Mouse (Mus musculus) myocyte (in vitro differentiated cells): ENCODE measurements around the gene Agbl1. TPM values are rescaled to one million over a fixed set of nuclear protein-coding genes. Genes with fewer than 3 reads are reported as not detected.

ENCODE experiments used
- H3K27me3 ChIP-seq: one replicate; pipeline ENCODE4 v1.6.1; 2011; ENCODE audit not compliant: control insufficient read depth, insufficient read depth, insufficient read length
- H3K36me3 ChIP-seq: one replicate; pipeline ENCODE4 v1.6.1; 2011; ENCODE audit not compliant: control insufficient read depth, insufficient read depth
- H3K4me2 ChIP-seq: one replicate; pipeline ENCODE4 v1.6.1; 2011; ENCODE audit warnings: low read depth, control low read depth
- H3K4me3 ChIP-seq: one replicate; pipeline ENCODE4 v1.5.1; 2011; ENCODE audit warnings: mild to moderate bottlenecking, control low read depth, moderate library complexity
- H3K79me2 ChIP-seq: one replicate; pipeline ENCODE4 v1.6.1; 2011; ENCODE audit not compliant: control insufficient read depth, insufficient read depth
- H3ac ChIP-seq: one replicate; pipeline ENCODE4 v1.6.1; 2011; ENCODE audit not compliant: control insufficient read depth, insufficient read length
- CEBPB ChIP-seq: IDR thresholded peaks from 2 replicates; pipeline ENCODE4 v1.6.1; 2011; ENCODE audit warnings: mild to moderate bottlenecking, moderate library complexity; ENCODE audit not compliant: poor library complexity, insufficient read depth, severe bottlenecking
- E2F4 ChIP-seq: IDR thresholded peaks from one replicate; pipeline ENCODE4 v1.6.1; 2011; ENCODE audit warnings: mild to moderate bottlenecking, control low read depth, moderate library complexity; ENCODE audit not compliant: insufficient read depth
- MAX ChIP-seq: IDR thresholded peaks from one replicate; pipeline ENCODE4 v1.6.1; 2011; ENCODE audit warnings: low read depth, mild to moderate bottlenecking, control low read depth
- MYOD1 ChIP-seq, 3 experiments: IDR thresholded peaks; one replicate each; pipeline ENCODE4 v1.6.1; 2011; ENCODE audit warnings: control low read depth in 2 of 3, low read depth in 2 of 3, mild to moderate bottlenecking in 2 of 3, moderate library complexity in 1 of 3; ENCODE audit not compliant: insufficient read length in 2 of 3, control insufficient read depth in 1 of 3
- MYOG ChIP-seq, 3 experiments: IDR thresholded peaks; one replicate each; pipeline ENCODE4 v1.6.1; 2011; ENCODE audit warnings: control low read depth in 2 of 3, low read depth in 2 of 3, mild to moderate bottlenecking in 2 of 3; ENCODE audit not compliant: insufficient read length in 2 of 3, control insufficient read depth in 1 of 3, insufficient read depth in 1 of 3
- POLR2A ChIP-seq: IDR thresholded peaks from one replicate; pipeline ENCODE4 v1.6.1; 2011; ENCODE audit warnings: low read depth, mild to moderate bottlenecking, control low read depth, moderate library complexity; ENCODE audit not compliant: insufficient read length
- POLR2AphosphoS2 ChIP-seq: IDR thresholded peaks from one replicate; pipeline ENCODE4 v1.6.1; 2011; ENCODE audit warnings: low read depth, control low read depth; ENCODE audit not compliant: insufficient read length
- REST ChIP-seq: IDR thresholded peaks from one replicate; pipeline ENCODE4 v1.6.1; 2011; ENCODE audit warnings: mild to moderate bottlenecking, control low read depth, moderate library complexity; ENCODE audit not compliant: insufficient read depth, insufficient read length
- SRF ChIP-seq: IDR thresholded peaks from one replicate; pipeline ENCODE4 v1.6.1; 2011; ENCODE audit warnings: low read depth; ENCODE audit not compliant: control insufficient read depth, insufficient read length
- TCF12 ChIP-seq: IDR thresholded peaks from one replicate; pipeline ENCODE4 v1.6.1; 2011; ENCODE audit warnings: mild to moderate bottlenecking, control low read depth; ENCODE audit not compliant: poor library complexity, insufficient read depth, severe bottlenecking
- TCF3 ChIP-seq: IDR thresholded peaks from one replicate; pipeline ENCODE4 v1.6.1; 2011; ENCODE audit warnings: low read depth, control low read depth; ENCODE audit not compliant: insufficient read length
- USF1 ChIP-seq: IDR thresholded peaks from one replicate; pipeline ENCODE4 v1.6.1; 2011; ENCODE audit warnings: low read depth, mild to moderate bottlenecking, control low read depth, moderate library complexity
- polyA plus RNA-seq: library from polyadenylated mRNA; unstranded; fragments of >200 nt; fragmentation: generic; extraction: Trizol; gene quantifications from one replicate; pipeline ENCODE4 v1.2.1, GENCODE M21; 2012; ENCODE audit warnings: missing spikeins

Gene Agbl1
- polyA plus RNA-seq, 1 experiment: not detected

DNA sequence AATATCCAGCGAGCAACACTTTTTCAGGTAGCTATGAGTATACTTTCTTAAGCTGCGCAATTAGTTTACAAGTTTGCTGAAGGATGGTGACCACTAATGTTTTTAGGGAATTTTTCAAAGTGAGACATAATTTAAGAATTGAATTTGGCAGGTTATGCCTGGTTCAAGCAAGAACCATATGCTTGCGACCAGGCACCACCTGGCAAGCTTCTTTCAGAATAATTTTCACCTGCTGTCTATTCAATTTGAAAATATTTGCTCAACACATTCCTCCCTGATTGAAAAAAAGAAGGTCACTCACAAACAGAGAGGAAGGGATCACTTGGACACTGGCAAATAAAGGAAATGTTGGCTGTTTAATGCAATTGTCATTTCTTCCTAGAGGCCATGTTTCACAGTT is 779.9 kb downstream of the Agbl1 start:
- no peak overlapping the region for H3K4me2 ChIP-seq
- no peaks in the 10 kb centered on the region for H3K79me2 ChIP-seq
- H3K4me3 ChIP-seq: no peak overlapping the region
- H3K36me3 ChIP-seq: no peaks in the 10 kb centered on the region
- H3K27me3 ChIP-seq: no peaks in the 10 kb centered on the region
- TF ChIP-seq CEBPB (no peak), MAX (no peak), POLR2A (no peak), MYOG (IDR thresholded peaks at IDR 0.05; ENCODE audit: control insufficient read depth in 1 of 3, insufficient read depth in 1 of 3, insufficient read length in 2 of 3, low read depth in 2 of 3) (no peak), TCF3 (no peak), SRF (no peak), E2F4 (no peak), TCF12 (no peak), REST (no peak), USF1 (no peak), MYOD1 (IDR thresholded peaks at IDR 0.05; ENCODE audit: control insufficient read depth in 1 of 3, insufficient read length in 2 of 3, low read depth in 2 of 3) (no peak), POLR2AphosphoS2 (no peak)
- H3ac ChIP-seq: no peak overlapping the region

DNA sequence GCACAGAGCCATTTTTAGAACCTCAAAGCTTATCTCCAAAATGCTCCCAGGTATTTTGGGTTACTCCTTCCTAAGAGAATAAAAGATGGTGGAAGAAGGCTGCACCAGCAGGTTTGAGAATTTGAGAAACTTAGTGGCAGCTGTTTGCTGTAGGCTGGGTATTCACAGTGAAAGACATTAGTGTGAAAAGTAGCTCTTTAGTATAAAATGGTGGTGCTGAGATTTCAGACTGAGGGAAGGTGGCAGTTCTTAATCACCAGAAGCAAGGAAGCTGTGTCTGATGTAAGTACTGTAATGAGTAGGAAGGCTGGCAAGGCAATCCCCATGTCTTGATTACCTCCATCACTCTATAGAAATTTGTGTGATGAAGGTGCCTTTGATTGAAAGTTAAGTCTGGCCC is 799.3 kb downstream of the Agbl1 start:
- Histone ChIP-seq H3K4me2 (no peak overlapping the region), H3ac (no peak overlapping the region), H3K79me2 (no peaks in the 10 kb centered on the region), H3K4me3 (no peak overlapping the region), H3K36me3 (no peaks in the 10 kb centered on the region), H3K27me3 (no peaks in the 10 kb centered on the region)
- TF ChIP-seq E2F4 (no peak), MYOG (IDR thresholded peaks at IDR 0.05; ENCODE audit: control insufficient read depth in 1 of 3, insufficient read depth in 1 of 3, insufficient read length in 2 of 3, low read depth in 2 of 3) (no peak), TCF12 (no peak), TCF3 (no peak), POLR2AphosphoS2 (no peak), CEBPB (no peak), SRF (no peak), MAX (no peak), POLR2A (no peak)

DNA sequence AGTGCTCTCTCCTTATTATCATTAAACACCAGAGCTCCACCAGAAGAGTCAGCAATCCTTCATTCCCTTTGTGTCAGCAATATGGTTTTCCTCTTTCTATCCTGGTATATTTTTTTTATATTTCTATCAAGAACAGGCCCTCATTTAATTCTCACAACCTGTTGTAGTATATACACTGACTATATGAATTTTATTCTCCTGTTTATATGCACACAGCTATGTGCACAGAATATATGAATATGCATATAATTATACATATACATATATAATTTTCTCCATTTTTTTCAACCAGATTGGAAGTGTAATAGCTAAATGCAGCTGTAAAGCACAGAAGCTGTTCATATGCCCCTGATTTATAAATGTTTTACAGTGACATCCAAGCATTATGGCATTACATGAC is 846.3 kb downstream of the Agbl1 start:
- Histone ChIP-seq H3K27me3 (no peaks in the 10 kb centered on the region), H3ac (no peak overlapping the region), H3K36me3 (no peaks in the 10 kb centered on the region), H3K4me3 (no peak overlapping the region), H3K79me2 (no peaks in the 10 kb centered on the region), H3K4me2 (no peak overlapping the region)
- TF ChIP-seq POLR2A (no peak), USF1 (no peak), CEBPB (no peak), TCF3 (no peak)

DNA sequence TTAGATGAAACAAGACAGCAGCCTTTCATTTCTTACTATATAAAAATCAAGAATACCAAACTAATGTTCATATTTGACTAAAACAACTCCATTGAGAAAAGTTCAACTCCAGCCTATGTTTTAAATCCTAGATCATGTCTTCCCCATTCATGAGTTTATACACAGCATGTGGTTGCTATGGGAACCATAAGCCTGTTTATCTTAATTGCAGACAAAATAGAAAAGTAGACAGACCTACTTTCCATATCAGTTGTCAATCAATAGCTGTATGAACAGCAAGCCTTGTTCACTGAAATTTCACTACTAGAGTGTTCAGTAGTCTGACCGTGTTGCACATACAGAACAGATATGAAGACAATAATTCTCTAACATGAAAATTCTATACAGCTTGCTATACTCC is 857.6 kb downstream of the Agbl1 start:
- H3ac ChIP-seq: no peak overlapping the region
- H3K27me3 ChIP-seq: no peaks in the 10 kb centered on the region
- H3K36me3 ChIP-seq: no peaks in the 10 kb centered on the region
- no peaks in the 10 kb centered on the region for H3K79me2 ChIP-seq
- no peak overlapping the region for H3K4me2 ChIP-seq
- no peak for TF ChIP-seq MYOD1 (IDR thresholded peaks at IDR 0.05; ENCODE audit: control insufficient read depth in 1 of 3, insufficient read length in 2 of 3, low read depth in 2 of 3)
- no peak for TF ChIP-seq E2F4
- TF ChIP-seq TCF3: no peak
- no peak for TF ChIP-seq USF1
- no peak for TF ChIP-seq SRF
- no peak for TF ChIP-seq POLR2AphosphoS2
- no peak for TF ChIP-seq CEBPB
- no peak overlapping the region for H3K4me3 ChIP-seq

DNA sequence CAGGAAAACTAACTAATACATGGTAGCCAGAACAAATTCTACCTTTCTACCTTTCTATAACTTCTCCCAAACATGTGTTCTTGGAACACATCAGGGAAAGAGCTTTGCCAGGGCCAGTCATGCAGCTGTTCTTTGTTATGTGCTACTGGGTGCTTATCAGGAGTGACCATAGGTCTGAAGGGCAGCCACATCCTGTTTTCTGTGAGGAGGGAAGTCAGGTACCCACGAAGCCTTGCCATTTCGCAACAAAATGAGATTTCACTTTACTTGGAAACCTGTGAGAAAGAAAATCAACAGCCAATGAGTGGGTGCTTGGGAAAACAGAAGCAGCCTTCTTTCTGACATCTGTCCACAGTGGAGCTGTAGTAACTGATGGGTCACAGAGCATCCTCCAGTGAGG is 865.5 kb downstream of the Agbl1 start:
- no peak overlapping the region for H3K4me3 ChIP-seq
- H3K36me3 ChIP-seq: no peaks in the 10 kb centered on the region
- TF ChIP-seq SRF: no peak
- TF ChIP-seq MAX: no peak
- TF ChIP-seq TCF12: no peak
- TF ChIP-seq TCF3: no peak
- TF ChIP-seq POLR2AphosphoS2: no peak
- no peak for TF ChIP-seq E2F4
- TF ChIP-seq POLR2A: no peak
- TF ChIP-seq USF1: no peak
- TF ChIP-seq REST: no peak
- no peak for TF ChIP-seq CEBPB
- TF ChIP-seq MYOG (IDR thresholded peaks at IDR 0.05; ENCODE audit: control insufficient read depth in 1 of 3, insufficient read depth in 1 of 3, insufficient read length in 2 of 3, low read depth in 2 of 3): no peak
- no peak for TF ChIP-seq MYOD1 (IDR thresholded peaks at IDR 0.05; ENCODE audit: control insufficient read depth in 1 of 3, insufficient read length in 2 of 3, low read depth in 2 of 3)
- no peaks in the 10 kb centered on the region for H3K27me3 ChIP-seq
- no peak overlapping the region for H3K4me2 ChIP-seq
- no peak overlapping the region for H3ac ChIP-seq
- H3K79me2 ChIP-seq: no peaks in the 10 kb centered on the region
